Mouse (Mus musculus): ENCODE data around the gene C2cd3.

C2cd3 gene

GRCm38 (mm10) chr7:100371495-100372451, at the start of gene C2cd3, which contains the start of gene Ppme1:
C2cd3 (plus strand) TSS chr7:100372233.
Ppme1 (minus strand) TSS chr7:100372307.
- DNase-seq = peak; percentile 100

- DNase-seq = peak; percentile 78
Measured at GRCm38 (mm10) chr7:100323721-100324120, 48.3 kb upstream of the C2cd3 start.

GRCm38 (mm10) chr7:100325482-100325881, 46.6 kb upstream of the C2cd3 start:
- DNase-seq = peak; percentile 86

- peak; percentile 92 for DNase-seq
Measured at GRCm38 (mm10) chr7:100327514-100327913, 44.5 kb upstream of the C2cd3 start.

- DNase-seq = peak; percentile 84
Measured at GRCm38 (mm10) chr7:100328636-100329035, 43.4 kb upstream of the C2cd3 start.

GRCm38 (mm10) chr7:100331269-100331668, 40.8 kb upstream of the C2cd3 start:
- DNase-seq = peak; percentile 29

- peak; percentile 64 for DNase-seq
Measured at GRCm38 (mm10) chr7:100335921-100336320, 36.1 kb upstream of the C2cd3 start.

- no peak for DNase-seq
Measured at GRCm38 (mm10) chr7:100354984-100355383, 17.0 kb upstream of the C2cd3 start.

GRCm38 (mm10) chr7:100356324-100356723, 15.7 kb upstream of the C2cd3 start:
- DNase-seq = no peak

GRCm38 (mm10) chr7:100356768-100357167, 15.3 kb upstream of the C2cd3 start:
- no peak for DNase-seq

- no peak for DNase-seq
Measured at GRCm38 (mm10) chr7:100357856-100358255, 14.2 kb upstream of the C2cd3 start.

- DNase-seq = no peak
Measured at GRCm38 (mm10) chr7:100363162-100363561, 8.9 kb upstream of the C2cd3 start.

GRCm38 (mm10) chr7:100364888-100365287, 7.1 kb upstream of the C2cd3 start:
- no peak for DNase-seq

- peak; percentile 2 for DNase-seq
Measured at GRCm38 (mm10) chr7:100372452-100372980, 483 bp downstream of the C2cd3 start.

- DNase-seq = no peak
Measured at GRCm38 (mm10) chr7:100378257-100378656, 6.2 kb downstream of the C2cd3 start.

- peak; percentile 57 for DNase-seq
Measured at GRCm38 (mm10) chr7:100381161-100381560, 9.1 kb downstream of the C2cd3 start.

- DNase-seq = no peak
Measured at GRCm38 (mm10) chr7:100383207-100383606, 11.2 kb downstream of the C2cd3 start.

GRCm38 (mm10) chr7:100388174-100388573, 16.1 kb downstream of the C2cd3 start:
- DNase-seq = no peak

GRCm38 (mm10) chr7:100390166-100390565, 18.1 kb downstream of the C2cd3 start:
- DNase-seq = no peak

GRCm38 (mm10) chr7:100392265-100392664, 20.2 kb downstream of the C2cd3 start:
- DNase-seq = no peak

GRCm38 (mm10) chr7:100399231-100399913, 27.3 kb downstream of the C2cd3 start:
- peak; percentile 93 for DNase-seq

GRCm38 (mm10) chr7:100400899-100401539, 29.0 kb downstream of the C2cd3 start:
- peak; percentile 7 for DNase-seq

- peak; percentile 35 for DNase-seq
Measured at GRCm38 (mm10) chr7:100402715-100403114, 30.7 kb downstream of the C2cd3 start.

Data from heart, adult 11 months (tissue).